Mouse (Mus musculus) cerebellum, adult 2 months (tissue): Measurements from ENCODE around the gene Cox4i2.

Experiments
- CTCF ChIP-seq: fragments of 200-500 bp; IDR thresholded peaks from 2 replicates; pipeline ENCODE4 v1.5.1; 2011; ENCODE audit warnings: low read depth, mild to moderate bottlenecking, control low read depth, low read length, moderate library complexity, borderline replicate concordance; ENCODE audit not compliant: insufficient read depth
- POLR2A ChIP-seq: fragments of 200-500 bp; IDR thresholded peaks from 2 replicates; pipeline ENCODE4 v1.6.1; 2011; ENCODE audit warnings: low read length, control low read depth, borderline replicate concordance; ENCODE audit not compliant: insufficient read depth

- no peak for TF ChIP-seq CTCF
- peak; percentile 43; the same call in 1 of the 2 replicates for TF ChIP-seq POLR2A
Observed at GRCm38 (mm10) chr2:152736090-152736601, 17.8 kb upstream of the Cox4i2 start, which contains the start of gene Id1.
